In the genomic region with DNA sequence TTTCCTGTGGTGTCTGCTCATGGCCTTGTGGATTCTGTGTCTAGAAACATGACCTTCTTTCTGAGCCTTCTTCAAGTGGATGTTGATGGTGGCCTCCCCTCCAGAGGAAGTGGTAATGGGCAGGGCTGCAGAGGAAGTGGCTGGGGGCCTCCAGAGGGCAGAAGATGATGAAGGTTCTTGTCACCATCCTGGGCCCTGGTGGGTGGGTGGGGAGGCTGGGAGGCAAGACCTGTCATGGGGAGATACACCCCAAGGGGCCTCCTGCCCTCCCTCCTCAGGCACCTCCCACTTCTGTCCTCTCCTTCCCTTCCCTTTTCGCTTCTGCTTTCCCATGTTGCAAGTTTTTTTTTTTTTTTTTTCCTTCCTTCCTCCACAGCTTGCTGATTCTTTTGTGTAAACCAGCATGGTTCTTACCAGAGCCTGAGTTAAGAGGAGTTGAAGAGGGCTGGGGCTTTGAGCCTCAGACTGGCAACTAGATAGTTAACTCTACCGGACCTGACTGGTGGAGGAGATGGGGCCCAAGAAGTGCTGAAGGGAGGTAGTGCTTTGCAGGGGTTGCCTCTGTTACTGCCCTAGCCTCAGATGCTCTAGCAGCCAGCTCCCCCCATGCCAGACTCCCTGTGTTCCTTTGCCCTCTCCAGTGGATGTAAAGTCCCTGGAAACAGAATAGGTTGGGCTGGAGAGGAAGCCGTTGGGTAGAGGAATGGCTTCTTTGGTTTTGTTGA, we compare ENCODE assay signal across 9 mouse cellular contexts. TPM values are rescaled to one million over a fixed set of nuclear protein-coding genes. Genes with fewer than 3 reads are reported as not detected.
DNase-seq lines count a peak whose midpoint lies in the region; ATAC-seq and TF ChIP-seq lines count a peak whose summit lies in the region.
"Had no signal": no experiment of that assay in that cellular context is flagged by ENCODE, and none has a peak within 500 bp of the region (broad histone marks: within the 10 kb centered on the region; RNA-seq: fewer than 3 reads in every experiment).

No protein-coding gene starts in this region.

- H3K27ac ChIP-seq in liver, postnatal 0 days (ENCODE audit: low read depth): peak overlapping the region; percentile 93
- H3K27ac ChIP-seq in stomach, embryonic 15.5 days: peak overlapping the region; percentile 45
- no peak overlapping the region for H3K27ac ChIP-seq in limb, embryonic 10.5 days

- DNase-seq in gastrocnemius, postnatal 25 days: peak; percentile 60
- DNase-seq in gastrocnemius, adult 8-10 months (ENCODE audit: low spot score in 2 of 2): no peak
- peak; percentile 87 for DNase-seq in c-Kit-positive CD71-negative TER-119-negative erythroid progenitor cells, embryonic 14.5 days (ENCODE audit: low read depth)
- peak; percentile 84 for DNase-seq in liver, postnatal 0 days
- no peak for DNase-seq in right cerebral cortex, postnatal 25 days
- DNase-seq in limb, embryonic 10.5 days (ENCODE audit: low spot score): no peak

- H3K9me3 ChIP-seq in liver, postnatal 0 days (ENCODE audit: low read length): no peaks in the 10 kb centered on the region
- no peaks in the 10 kb centered on the region for H3K9me3 ChIP-seq in stomach, embryonic 15.5 days
- no peaks in the 10 kb centered on the region for H3K9me3 ChIP-seq in limb, embryonic 10.5 days (replicated peaks)

- TF ChIP-seq EP300 in liver, postnatal 0 days (IDR thresholded peaks at IDR 0.05; ENCODE audit: low read depth): 0 out of 2 replicates have a peak, but pooled peaks have one; percentile 16

- peaks cover 58% of the 10 kb centered on the region for H3K4me1 ChIP-seq in liver, postnatal 0 days (ENCODE audit: insufficient read depth)
- peaks cover 28% of the 10 kb centered on the region; the same call in 1 of the 2 replicates for H3K4me1 ChIP-seq in stomach, embryonic 15.5 days
- peaks cover 24% of the 10 kb centered on the region for H3K4me1 ChIP-seq in limb, embryonic 10.5 days

- peak overlapping the region; percentile 23 for H3K4me3 ChIP-seq in liver, postnatal 0 days (ENCODE audit: low read depth, low read length)
- no peak overlapping the region for H3K4me3 ChIP-seq in stomach, embryonic 15.5 days (replicated peaks)
- H3K4me3 ChIP-seq in limb, embryonic 10.5 days: no peak overlapping the region

- no peaks in the 10 kb centered on the region for H3K27me3 ChIP-seq in liver, postnatal 0 days (ENCODE audit: insufficient read depth, low read length)
- H3K27me3 ChIP-seq in stomach, embryonic 15.5 days (replicated peaks): no peaks in the 10 kb centered on the region
- no peaks in the 10 kb centered on the region for H3K27me3 ChIP-seq in limb, embryonic 10.5 days (ENCODE audit: low read depth, poor library complexity, severe bottlenecking)
- H3K27me3 ChIP-seq: Patski had no signal

- H3K36me3 ChIP-seq in liver, postnatal 0 days (replicated peaks; ENCODE audit: insufficient read depth, low read length): peaks cover 6% of the 10 kb centered on the region; the same call in 1 of the 2 replicates
- no peaks in the 10 kb centered on the region for H3K36me3 ChIP-seq in stomach, embryonic 15.5 days
- no peaks in the 10 kb centered on the region for H3K36me3 ChIP-seq in limb, embryonic 10.5 days

- peak; percentile 38 for TF ChIP-seq CTCF in liver, postnatal 0 days (IDR thresholded peaks at IDR 0.05; ENCODE audit: low read depth)

- peak overlapping the region; percentile 40 for H3K9ac ChIP-seq in liver, postnatal 0 days (replicated peaks)
- H3K9ac ChIP-seq in stomach, embryonic 15.5 days: no peak overlapping the region

- peak overlapping the region; percentile 62 for H3K4me2 ChIP-seq in liver, postnatal 0 days (ENCODE audit: low read depth, low read length)
- no peak overlapping the region for H3K4me2 ChIP-seq in stomach, embryonic 15.5 days

- peak; percentile 88 for ATAC-seq in liver, postnatal 0 days
- peak; percentile 78; the same call in 1 of the 2 replicates for ATAC-seq in stomach, embryonic 15.5 days (ENCODE audit: insufficient read depth, low FRiP score, low read depth)
- ATAC-seq in cerebellum, adult (ENCODE audit: insufficient number of reproducible peaks, low FRiP score, low TSS enrichment): no peak
- ATAC-seq: Patski had no signal

- WGBS in liver, postnatal 0 days (ENCODE audit: insufficient replicate concordance): 19% methylated on average over 2 of the region's 3 CpGs
- 42% methylated on average over 3 of the region's 3 CpGs for WGBS in stomach, embryonic 15.5 days
- 52% methylated on average over 3 of the region's 3 CpGs for WGBS in limb, embryonic 10.5 days

RNA-seq across cellular contexts. Expression of a gene that starts 9.7 kb away (rescaled TPM):
- total RNA-seq in gastrocnemius, postnatal 25 days (2021): 1 to 10 TPM; 2.6 to 3.2 TPM
- 1 to 10 TPM; 1.2 to 2.4 (median 1.9) TPM for total RNA-seq in gastrocnemius, adult 8-10 months (2022)
- 2.2 and 2.3 TPM in 2 replicates for polyA plus RNA-seq in liver, postnatal 0 days (2015; fragmentation: Nextera tagmentation; extraction: Ambion mirVana)
- polyA plus RNA-seq in stomach, embryonic 15.5 days (2015; fragmentation: Nextera tagmentation; extraction: Ambion mirVana): 3.8 TPM in 2 replicates
- 2.2 and 2.8 TPM in 2 replicates for polyA plus RNA-seq in limb, embryonic 10.5 days (2016; fragmentation: Nextera tagmentation; extraction: Ambion mirVana)

RNA-seq across cellular contexts. Expression of a gene that starts 11.0 kb away (rescaled TPM):
- total RNA-seq in gastrocnemius, postnatal 25 days (2021): 1 to 10 TPM in 1 of 2 experiments, under 1 TPM in 1; 0.75 to 1.0 TPM
- total RNA-seq in gastrocnemius, adult 8-10 months (2022): 1 to 10 TPM in 3 of 4 experiments, under 1 TPM in 1; 0.74 to 1.7 (median 1.3) TPM
- polyA plus RNA-seq in liver, postnatal 0 days (2015; fragmentation: Nextera tagmentation; extraction: Ambion mirVana): 0.17 and 0.21 TPM in 2 replicates
- 0.53 and 1.1 TPM in 2 replicates for polyA plus RNA-seq in stomach, embryonic 15.5 days (2015; fragmentation: Nextera tagmentation; extraction: Ambion mirVana)
- 0.38 TPM in 1 of 2 replicates, not detected in the other for polyA plus RNA-seq in limb, embryonic 10.5 days (2016; fragmentation: Nextera tagmentation; extraction: Ambion mirVana)

Comparison
In these comparisons a context has a peak if more than half of its experiments do, and no peak if none do; other contexts are left out.
1. DNase-seq: peak in gastrocnemius, postnatal 25 days (single experiment), c-Kit-positive CD71-negative TER-119-negative erythroid progenitor cells, embryonic 14.5 days (single experiment) and liver, postnatal 0 days (single experiment); none in gastrocnemius, adult 8-10 months (0 of 2), right cerebral cortex, postnatal 25 days (single experiment) and limb, embryonic 10.5 days (single experiment).